Mouse (Mus musculus) heart, embryonic 14.5 days (tissue): ENCODE measurements around the gene Ltbp1. TPM values are rescaled to one million over a fixed set of nuclear protein-coding genes. Genes with fewer than 3 reads are reported as not detected.
A peak's percentile ranks its signal among the peaks of the same experiment; 100 is the strongest.

Source experiments
- ATAC-seq: fragments of 200-750 bp; cut with Nextera tagmentation; 2 replicates; pipeline ENCODE4 v1.8.0; 2017; ENCODE audit warnings: low read depth, moderate TSS enrichment; ENCODE audit not compliant: insufficient number of reproducible peaks, insufficient read depth, low FRiP score
- H3K27ac ChIP-seq, 2 experiments: fragments of 200-500 bp in 1 of 2; fragments of 300-500 bp in 1 of 2; sonication (generic) in 1 of 2; replicated peaks in 1 of 2; 2 replicates each; pipeline ENCODE4 v1.5.1; 2012 to 2014; ENCODE audit warnings: low read depth in 2 of 2, low read length in 2 of 2, control low read depth in 1 of 2, mild to moderate bottlenecking in 1 of 2, mixed read lengths in 1 of 2; ENCODE audit not compliant: control insufficient read depth in 1 of 2, insufficient read depth in 1 of 2
- H3K27me3 ChIP-seq: fragments of 300-500 bp; sonication (generic); 2 replicates; pipeline ENCODE4 v1.6.1; 2014; ENCODE audit warnings: mild to moderate bottlenecking, low read length, control low read depth; ENCODE audit not compliant: control insufficient read depth, insufficient read depth
- H3K36me3 ChIP-seq: fragments of 300-500 bp; sonication (generic); 2 replicates; pipeline ENCODE4 v1.6.1; 2014; ENCODE audit warnings: mild to moderate bottlenecking, control low read depth, low read length, mixed read lengths; ENCODE audit not compliant: control insufficient read depth, insufficient read depth
- H3K4me1 ChIP-seq, 2 experiments: fragments of 200-500 bp in 1 of 2; fragments of 300-500 bp in 1 of 2; sonication (generic) in 1 of 2; 2 replicates each; pipeline ENCODE4 v1.6.1; 2012 to 2014; ENCODE audit warnings: low read length in 2 of 2, control low read depth in 1 of 2, mixed read lengths in 1 of 2; ENCODE audit not compliant: control insufficient read depth in 2 of 2, insufficient read depth in 2 of 2
- H3K4me2 ChIP-seq: fragments of 300-500 bp; sonication (generic); 2 replicates; pipeline ENCODE4 v1.6.1; 2014; ENCODE audit warnings: mild to moderate bottlenecking, low read length
- H3K4me3 ChIP-seq, 2 experiments: fragments of 200-500 bp in 1 of 2; fragments of 300-500 bp in 1 of 2; sonication (generic) in 1 of 2; 2 replicates each; pipeline ENCODE4 v1.5.1; 2012 to 2014; ENCODE audit warnings: low read length in 2 of 2, mild to moderate bottlenecking in 2 of 2, control low read depth in 1 of 2, low read depth in 1 of 2, moderate library complexity in 1 of 2; ENCODE audit not compliant: control insufficient read depth in 1 of 2, insufficient read depth in 1 of 2
- H3K9ac ChIP-seq: fragments of 300-500 bp; sonication (generic); 2 replicates; pipeline ENCODE4 v1.6.1; 2014; ENCODE audit warnings: mild to moderate bottlenecking, low read length
- H3K9me3 ChIP-seq: fragments of 300-500 bp; sonication (generic); 2 replicates; pipeline ENCODE4 v1.6.1; 2016; ENCODE audit warnings: low read length, control low read depth; ENCODE audit not compliant: control insufficient read depth
- WGBS: fragments of 180-500 bp; shearing (Covaris S2); extraction: QIAGEN DNeasy Blood & Tissue Kit; methylation state at CpG from one replicate; pipeline ENCODE4 v1.1.7; 2014; 5-methylcytosine and 5-hydroxymethylcytosine counted together
- polyA plus RNA-seq: library from polyadenylated mRNA; unstranded; fragments of >200 nt; fragmentation: Nextera tagmentation; extraction: Ambion mirVana; gene quantifications from 2 replicates; pipeline ENCODE4 v1.2.1, GENCODE M21; 2014

Gene Ltbp1
- polyA plus RNA-seq, 1 experiment from 2014 or later, result 38.1 TPM

GRCm38 (mm10) chr17:74987067-74987466 is 18.3 kb upstream of the Ltbp1 start:
- Histone ChIP-seq H3K4me3 (no peak overlapping the region), H3K4me1 (peaks cover 0 to 2% of the 10 kb centered on the region in 2 experiments; a peak in 1 of 4 replicates), H3K27ac (no peak overlapping the region), H3K9ac (no peak overlapping the region), H3K9me3 (peaks cover 7% of the 10 kb centered on the region), H3K27me3 (no peaks in the 10 kb centered on the region), H3K4me2 (no peak overlapping the region), H3K36me3 (no peaks in the 10 kb centered on the region)
- WGBS, result 65% methylated on average over 1 of the region's 1 CpGs
- ATAC-seq, result no peak

- no peaks in the 10 kb centered on the region for H3K36me3 ChIP-seq
- H3K27me3 ChIP-seq, result no peaks in the 10 kb centered on the region
- no peak overlapping the region for H3K27ac ChIP-seq
- 92% methylated on average over 4 of the region's 4 CpGs for WGBS
- H3K9ac ChIP-seq, result no peak overlapping the region
- no peak for ATAC-seq
- no peak overlapping the region for H3K4me3 ChIP-seq
- peaks cover 7% of the 10 kb centered on the region for H3K9me3 ChIP-seq
- H3K4me2 ChIP-seq, result no peak overlapping the region
- peaks cover 6 to 8% of the 10 kb centered on the region in 2 experiments for H3K4me1 ChIP-seq
Measured at GRCm38 (mm10) chr17:74989691-74990090, 15.7 kb upstream of the Ltbp1 start.

GRCm38 (mm10) chr17:74990561-74990960 is 14.8 kb upstream of the Ltbp1 start:
- H3K4me3 ChIP-seq, result no peak overlapping the region
- H3K4me1 ChIP-seq, result peaks cover 6 to 15% of the 10 kb centered on the region in 2 experiments
- no peaks in the 10 kb centered on the region for H3K36me3 ChIP-seq
- no peak for ATAC-seq
- no peaks in the 10 kb centered on the region for H3K27me3 ChIP-seq
- peaks cover 7% of the 10 kb centered on the region for H3K9me3 ChIP-seq
- no peak overlapping the region for H3K4me2 ChIP-seq
- H3K9ac ChIP-seq, result no peak overlapping the region
- WGBS, result 76% methylated on average over 3 of the region's 3 CpGs
- no peak overlapping the region for H3K27ac ChIP-seq

- ATAC-seq, result 0 out of 2 replicates have a peak, but pooled peaks have one; percentile 54
- Histone ChIP-seq H3K4me1 (peaks cover 4 to 15% of the 10 kb centered on the region in 2 experiments), H3K9ac (peak overlapping the region; percentile 71), H3K4me3 (peak overlapping the region; percentile 42 to 44), H3K36me3 (no peaks in the 10 kb centered on the region), H3K27ac (peak overlapping the region; percentile 91 to 95), H3K9me3 (peaks cover 7% of the 10 kb centered on the region), H3K4me2 (peak overlapping the region; percentile 80), H3K27me3 (no peaks in the 10 kb centered on the region)
- WGBS, result 5% methylated on average over 26 of the region's 26 CpGs
Measured at GRCm38 (mm10) chr17:74993726-74994581, 11.4 kb upstream of the Ltbp1 start.

- peak; percentile 90 for ATAC-seq
- H3K4me1 ChIP-seq, result peaks cover 4 to 15% of the 10 kb centered on the region in 2 experiments
- H3K9ac ChIP-seq, result peak overlapping the region; percentile 71
Measured at GRCm38 (mm10) chr17:74994582-74994893, 10.8 kb upstream of the Ltbp1 start.

GRCm38 (mm10) chr17:74995266-74995665 is 10.1 kb upstream of the Ltbp1 start:
- H3K9ac ChIP-seq, result 0 out of 2 replicates have a peak overlapping the region, but pooled peaks have one; percentile 71
- no peaks in the 10 kb centered on the region for H3K36me3 ChIP-seq
- H3K9me3 ChIP-seq, result no peaks in the 10 kb centered on the region
- H3K4me3 ChIP-seq, result no peak overlapping the region
- 43% methylated on average over 3 of the region's 3 CpGs for WGBS
- peak overlapping the region; percentile 91 to 95; a peak in 3 of 4 replicates for H3K27ac ChIP-seq
- no peaks in the 10 kb centered on the region for H3K27me3 ChIP-seq
- H3K4me2 ChIP-seq, result no peak overlapping the region; the same call in 1 of the 2 replicates
- H3K4me1 ChIP-seq, result peaks cover 4 to 15% of the 10 kb centered on the region in 2 experiments
- no peak for ATAC-seq

More at GRCm38 (mm10) chr17:74994582-74994893, 10.8 kb upstream of the Ltbp1 start:
- H3K27me3 ChIP-seq, result no peaks in the 10 kb centered on the region
- H3K9me3 ChIP-seq, result peaks cover 5% of the 10 kb centered on the region
- H3K4me3 ChIP-seq, result peak overlapping the region; percentile 42 to 44; a peak in 3 of 4 replicates
- WGBS, result 2% methylated on average over 4 of the region's 4 CpGs
- peak overlapping the region; percentile 80 for H3K4me2 ChIP-seq
- H3K27ac ChIP-seq, result peak overlapping the region; percentile 91 to 95
- H3K36me3 ChIP-seq, result no peaks in the 10 kb centered on the region

- Histone ChIP-seq H3K4me1 (peaks cover 8 to 21% of the 10 kb centered on the region in 2 experiments), H3K9ac (no peak overlapping the region), H3K9me3 (no peaks in the 10 kb centered on the region), H3K27me3 (no peaks in the 10 kb centered on the region), H3K36me3 (no peaks in the 10 kb centered on the region), H3K27ac (no peak overlapping the region), H3K4me2 (no peak overlapping the region), H3K4me3 (no peak overlapping the region)
- no peak for ATAC-seq
- WGBS, result 76% methylated on average over 2 of the region's 2 CpGs
Measured at GRCm38 (mm10) chr17:75000066-75000465, 5.3 kb upstream of the Ltbp1 start.
